Mouse (Mus musculus) skeletal muscle tissue, adult 2 months (tissue): ENCODE results near the gene Ptdss2.
A peak's percentile ranks its signal among the peaks of the same experiment; 100 is the strongest.

ENCODE experiments used
- DNase-seq: peaks from one replicate; pipeline ENCODE4 v3.0.0-alpha.2; 2012; ENCODE audit warnings: low read depth, low spot score

Ptdss2 gene

DNA sequence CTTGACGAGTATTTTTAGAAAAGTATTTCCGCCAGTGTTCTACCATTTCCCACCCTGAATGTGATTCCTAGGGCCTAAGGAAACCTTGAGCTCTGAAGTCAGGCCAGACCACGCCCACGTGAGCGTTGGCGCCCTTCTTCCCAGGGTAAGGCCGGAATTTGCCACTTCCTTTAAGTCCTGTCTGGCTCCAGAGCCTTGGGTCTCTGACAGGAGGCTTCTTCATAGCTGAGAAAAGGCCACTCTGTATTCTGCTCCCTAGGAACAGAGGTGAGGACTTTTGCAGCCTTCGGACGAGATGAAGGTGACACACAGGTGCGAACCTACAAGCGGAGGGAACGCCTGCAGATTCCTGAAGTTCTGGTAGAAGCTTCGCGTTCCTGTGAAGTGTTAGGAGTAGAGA is at the start of gene Ptdss2:
Gene Ptdss2 (plus strand): TSS at position 138 of the 400 bp plus-strand sequence.
- DNase-seq, result peak; percentile 27

DNA sequence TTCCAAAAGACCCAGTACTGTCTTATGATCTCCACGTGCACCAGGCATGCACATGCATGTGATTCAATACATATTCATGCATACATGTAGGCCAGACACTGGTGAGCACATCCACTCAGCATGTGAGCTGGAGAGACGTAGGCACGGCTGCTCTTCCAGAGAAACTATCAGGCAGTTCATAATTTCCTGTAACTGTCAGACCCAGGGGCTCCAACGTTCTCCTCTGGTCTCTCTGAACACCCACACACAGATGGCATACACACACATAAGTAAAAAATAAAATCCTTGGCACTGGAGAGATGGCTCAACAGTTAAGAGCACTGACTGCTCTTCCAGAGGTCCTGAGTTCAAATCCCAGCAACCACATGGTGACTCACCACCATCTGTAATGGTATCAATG is 48.4 kb upstream of the Ptdss2 start:
- DNase-seq, result no peak

DNA sequence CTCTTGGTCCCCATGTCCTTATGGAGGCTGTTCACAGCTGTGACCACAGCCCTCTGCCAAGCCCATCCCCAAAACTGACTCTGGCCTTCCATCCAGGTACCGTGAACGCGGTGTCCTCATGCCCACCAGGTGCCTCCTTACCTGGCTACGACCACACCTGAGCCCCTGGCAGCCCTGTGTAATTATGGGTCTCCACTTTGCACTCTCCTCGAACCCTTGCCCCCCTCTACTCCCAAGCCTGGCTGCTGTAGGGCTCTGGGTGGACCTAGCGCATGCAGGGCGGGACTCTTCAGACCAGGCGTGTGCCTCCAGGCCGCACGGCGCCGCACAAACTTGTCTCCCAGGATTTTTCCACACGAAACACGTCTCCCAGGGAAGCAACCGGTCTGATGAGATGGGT is 44.3 kb upstream of the Ptdss2 start, which contains the start of gene Pkp3:
Gene Pkp3 (plus strand): TSS at position 378 of the 400 bp plus-strand sequence.
- no peak for DNase-seq

DNA sequence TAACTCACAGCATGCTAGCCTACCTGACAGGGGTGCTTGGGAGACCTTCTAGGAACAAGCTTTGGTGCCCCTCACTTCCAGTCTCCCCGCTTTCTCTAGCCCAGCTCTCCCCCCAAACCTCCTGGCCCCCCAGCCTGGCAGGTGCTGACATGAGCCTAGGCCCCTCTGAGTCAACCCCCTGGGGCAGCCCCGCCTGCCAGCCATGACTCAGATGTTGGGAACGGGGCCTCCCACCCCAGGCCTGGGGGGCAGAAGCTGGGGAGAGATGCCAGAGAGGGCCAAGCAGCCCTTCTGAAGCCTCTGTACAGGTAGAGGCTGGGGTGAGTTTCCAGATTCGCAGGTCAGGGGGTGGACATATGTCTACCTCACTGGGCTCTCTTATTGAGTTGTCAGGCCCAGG is 43.3 kb upstream of the Ptdss2 start:
- no peak for DNase-seq

DNA sequence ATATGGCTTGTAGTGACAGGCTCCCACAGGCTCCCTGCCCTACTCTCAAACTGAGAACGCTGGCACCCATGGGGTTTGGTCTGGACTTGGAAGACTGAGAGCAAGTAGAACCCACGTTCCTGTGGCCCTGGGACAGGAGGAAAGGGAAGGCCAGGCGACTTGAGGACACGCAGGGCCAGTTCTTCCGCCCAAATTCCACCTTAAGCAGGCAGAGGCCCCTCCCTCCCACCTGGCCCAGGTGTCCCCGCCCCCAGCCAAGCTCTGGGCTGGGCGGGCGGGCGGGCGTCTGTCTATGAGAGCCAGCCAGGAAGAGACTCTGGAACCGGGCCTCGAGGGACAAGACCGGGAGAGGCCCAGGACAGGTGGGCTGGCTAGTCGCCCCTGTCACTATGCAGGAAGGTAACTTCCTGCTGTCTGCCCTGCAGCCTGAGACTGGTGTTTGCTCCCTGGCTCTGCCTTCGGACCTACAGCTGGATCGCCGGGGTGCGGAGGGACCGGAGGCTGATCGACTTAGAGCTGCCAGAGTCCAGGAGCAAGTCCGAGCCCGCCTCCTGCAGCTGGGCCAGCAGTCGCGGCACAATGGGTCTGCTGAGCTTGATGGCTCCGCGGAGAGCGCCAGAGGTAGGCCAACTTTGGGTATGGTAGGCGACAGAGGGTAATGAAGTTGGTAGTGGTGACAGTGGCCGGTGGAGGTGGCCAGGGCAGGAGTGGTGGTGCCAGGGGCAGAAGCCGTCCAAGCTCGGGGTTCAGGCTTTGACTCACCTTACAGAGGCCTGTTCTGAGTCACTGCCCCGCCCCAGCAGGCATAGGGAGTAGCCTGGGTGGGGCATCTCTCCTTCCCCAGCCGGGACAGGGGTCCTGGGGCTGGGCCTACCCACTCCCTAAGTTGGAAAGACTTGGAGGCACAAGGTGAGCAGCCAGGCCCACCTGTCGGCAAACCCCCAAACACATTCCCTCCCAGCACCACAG is 42.4 kb upstream of the Ptdss2 start:
- no peak for DNase-seq

DNA sequence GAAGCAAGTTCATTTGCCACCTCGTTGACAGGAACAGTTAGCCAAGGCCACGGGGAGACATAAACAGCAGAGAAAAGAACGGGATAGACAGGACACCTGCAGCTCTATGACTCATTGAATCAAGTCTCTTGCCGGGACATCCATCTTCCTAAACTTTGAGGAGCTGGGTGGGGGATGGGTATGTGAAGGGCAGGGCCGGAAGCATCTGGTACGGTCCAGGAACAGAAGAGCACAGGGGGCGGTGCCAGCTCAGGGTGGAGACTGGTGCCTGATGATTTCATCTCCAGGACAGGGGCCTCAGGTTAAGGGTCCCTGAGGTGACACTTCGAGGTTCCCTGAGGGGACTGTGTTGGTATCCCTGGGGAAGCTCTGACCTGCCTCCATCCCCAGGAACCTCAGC is 34.3 kb upstream of the Ptdss2 start:
- no peak for DNase-seq

DNA sequence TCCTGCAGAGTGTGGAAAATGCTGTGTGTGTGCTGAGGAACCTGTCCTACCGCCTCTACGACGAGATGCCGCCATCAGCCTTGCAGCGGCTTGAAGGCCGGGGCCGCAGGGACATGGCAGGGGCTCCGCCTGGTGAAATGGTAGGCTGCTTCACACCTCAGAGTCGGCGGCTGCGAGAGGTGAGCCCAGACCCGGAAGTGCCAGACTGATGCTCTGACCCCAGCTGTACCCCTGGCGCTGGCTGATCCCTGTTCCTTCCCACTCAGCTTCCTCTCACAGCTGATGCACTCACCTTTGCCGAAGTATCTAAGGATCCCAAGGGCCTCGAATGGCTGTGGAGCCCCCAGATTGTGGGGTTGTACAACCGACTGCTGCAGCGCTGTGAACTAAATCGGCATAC is 33.7 kb upstream of the Ptdss2 start:
- DNase-seq, result no peak

DNA sequence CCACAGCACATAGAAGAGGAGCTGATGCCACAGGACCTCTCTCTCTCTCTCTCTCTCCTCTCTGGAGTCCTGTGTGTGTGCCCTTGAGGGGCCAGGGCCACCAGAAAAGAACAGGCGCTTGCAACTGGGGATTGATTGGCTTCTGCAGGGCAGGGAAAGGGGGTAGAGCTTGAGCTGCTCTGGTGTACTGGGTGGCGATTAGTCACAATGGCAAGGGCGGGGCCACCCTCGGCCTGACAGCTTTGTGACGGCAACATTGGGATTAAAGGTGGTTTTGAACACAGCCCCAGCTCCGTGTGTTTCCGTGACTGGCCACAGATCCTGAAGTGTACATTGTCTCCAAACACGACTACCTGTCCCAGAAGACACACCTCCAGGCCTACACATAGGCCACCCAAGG is 32.0 kb upstream of the Ptdss2 start:
- DNase-seq, result no peak

DNA sequence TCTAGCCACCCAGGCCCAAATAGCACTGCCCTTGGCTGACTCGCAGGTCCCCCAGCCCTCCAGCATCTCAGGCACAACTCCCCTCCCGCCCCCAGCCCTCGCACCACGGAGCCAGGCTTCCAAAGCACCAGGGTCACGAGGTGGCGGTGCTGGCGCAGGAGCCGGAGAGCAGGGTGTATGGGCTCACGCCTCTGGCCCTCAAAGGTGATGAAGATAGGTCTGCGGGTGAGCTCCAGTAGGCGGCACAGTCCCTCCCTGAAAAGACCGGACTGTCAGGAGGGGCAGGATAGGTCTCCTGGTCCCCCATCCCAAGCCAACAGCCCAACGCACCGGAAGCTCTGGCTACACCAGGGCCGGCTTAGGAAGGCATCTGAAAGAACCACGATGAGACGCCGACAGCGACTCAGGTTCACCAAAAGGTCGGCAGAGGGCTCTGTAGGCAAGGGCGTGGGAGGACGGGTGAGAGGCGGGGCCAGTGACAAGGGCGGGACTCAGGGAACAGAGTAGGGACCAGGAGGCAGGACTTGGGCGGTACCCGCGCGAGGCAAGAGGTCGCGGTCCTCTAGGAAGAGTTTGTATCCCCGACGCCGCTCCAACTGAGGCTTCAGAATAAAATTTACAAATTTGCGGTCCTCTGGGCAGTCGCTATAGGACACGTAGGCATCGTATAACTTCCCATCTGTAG is 30.0 kb upstream of the Ptdss2 start:
- DNase-seq, result peak; percentile 73

DNA sequence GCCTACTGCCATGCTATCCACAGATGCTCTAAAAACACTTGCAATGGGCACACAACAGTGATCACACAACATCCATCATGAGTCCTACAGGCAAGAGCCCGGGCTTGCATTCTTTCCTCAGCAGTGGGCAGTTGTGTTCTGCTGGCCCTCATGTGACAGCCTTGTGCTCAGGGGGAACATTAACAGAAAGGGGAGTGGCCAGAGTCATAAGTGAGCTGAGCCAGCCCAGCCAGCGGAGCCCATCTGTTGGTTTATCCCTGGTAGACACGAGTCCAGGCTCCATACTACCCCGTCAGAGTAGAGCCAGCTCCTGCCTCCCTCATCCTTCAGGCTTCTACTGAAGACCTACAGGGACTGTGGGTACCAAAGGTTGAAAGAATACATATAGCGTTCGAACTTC is 28.2 kb upstream of the Ptdss2 start:
- DNase-seq, result no peak

DNA sequence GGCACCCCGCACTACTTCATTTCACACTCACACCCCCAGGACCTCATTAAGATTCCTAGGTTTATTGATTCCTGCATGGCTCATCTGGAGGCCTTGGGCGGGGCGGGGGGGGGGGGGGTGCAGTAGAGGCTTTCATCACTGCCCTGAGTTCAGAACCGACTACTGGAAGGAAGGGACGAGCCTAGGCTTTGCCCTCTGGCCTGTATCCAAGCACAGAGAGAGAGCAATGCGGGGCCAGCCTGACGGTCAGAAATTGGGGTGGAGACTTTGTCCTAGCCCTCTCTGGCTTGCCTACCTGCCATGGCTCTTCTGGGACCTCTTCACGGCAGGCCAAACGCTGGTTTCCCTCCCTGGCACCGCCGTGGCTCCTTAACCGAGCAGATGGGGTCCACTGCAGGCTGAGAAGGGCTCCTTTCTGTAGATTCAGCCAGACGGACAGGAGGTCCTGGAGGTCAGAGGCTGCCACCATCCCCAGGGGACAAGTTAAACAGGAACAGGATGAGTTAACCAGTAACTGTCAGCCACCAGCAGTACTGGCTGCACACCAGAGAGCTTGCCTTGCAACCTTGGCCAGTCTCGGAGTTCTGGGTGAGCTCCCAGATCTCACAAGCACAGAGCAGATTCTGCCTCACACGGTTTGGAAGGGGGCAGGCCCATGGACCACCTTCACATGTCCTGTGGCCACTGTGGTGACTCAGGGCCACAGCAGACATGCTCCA is 27.5 kb upstream of the Ptdss2 start:
- DNase-seq, result no peak

DNA sequence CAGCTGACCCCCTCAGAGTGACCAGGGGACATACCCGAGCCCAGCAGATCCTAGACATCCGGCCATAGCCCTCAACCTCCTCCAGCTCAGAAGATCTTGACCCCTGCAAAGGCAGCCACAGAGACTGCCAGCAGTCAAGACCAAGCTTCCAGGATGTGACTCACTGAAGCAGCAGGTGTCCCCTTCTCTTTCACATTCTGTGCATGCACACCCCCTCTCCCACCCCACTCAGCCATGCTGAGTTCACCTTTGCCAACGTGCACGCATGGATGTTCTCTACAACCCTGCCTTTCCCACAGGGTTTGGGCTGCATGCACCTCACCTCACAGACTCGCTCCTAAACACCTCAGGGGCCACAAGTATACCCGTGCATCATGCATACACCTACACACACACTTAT is 26.2 kb upstream of the Ptdss2 start:
- no peak for DNase-seq

DNA sequence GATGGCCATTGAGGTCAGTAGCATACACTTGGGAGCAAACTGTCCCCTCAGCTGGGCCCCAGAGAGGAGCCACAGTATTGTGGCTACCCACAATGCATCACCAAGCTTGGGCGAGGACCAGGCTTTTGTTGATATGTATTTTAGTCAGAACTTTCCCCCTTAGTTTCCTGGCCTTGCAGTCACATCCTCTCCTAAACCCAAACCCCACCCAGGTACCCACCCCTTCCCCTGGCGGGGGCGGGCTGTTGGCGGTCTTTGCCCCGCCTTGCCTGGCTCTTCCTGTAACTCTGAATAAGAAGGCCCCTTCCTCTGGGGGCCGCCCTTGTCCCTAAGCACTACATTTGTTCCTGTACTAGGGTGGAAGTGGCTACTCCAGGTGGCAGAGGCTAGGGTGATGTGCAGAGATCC is 25.5 kb upstream of the Ptdss2 start:
- peak; percentile 45 for DNase-seq

DNA sequence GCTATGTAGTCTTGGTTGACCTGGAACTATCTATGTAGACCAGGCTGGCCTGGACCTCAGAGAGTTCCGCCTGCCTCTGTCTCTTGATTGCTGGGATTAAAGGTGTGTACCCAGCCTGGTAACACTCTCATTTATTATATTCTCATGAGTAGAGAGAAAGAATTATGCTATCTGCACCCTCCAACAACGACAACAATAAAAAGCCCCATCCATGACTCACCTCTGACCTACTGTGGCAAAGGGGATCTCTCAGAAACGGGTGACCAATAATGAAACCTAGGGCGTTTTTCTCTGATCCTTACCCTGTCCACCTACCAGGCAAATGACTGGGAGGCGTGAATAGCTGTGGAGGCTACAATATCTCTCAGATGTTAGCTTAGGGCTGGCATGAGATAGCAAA is 25.0 kb upstream of the Ptdss2 start:
- DNase-seq, result no peak

DNA sequence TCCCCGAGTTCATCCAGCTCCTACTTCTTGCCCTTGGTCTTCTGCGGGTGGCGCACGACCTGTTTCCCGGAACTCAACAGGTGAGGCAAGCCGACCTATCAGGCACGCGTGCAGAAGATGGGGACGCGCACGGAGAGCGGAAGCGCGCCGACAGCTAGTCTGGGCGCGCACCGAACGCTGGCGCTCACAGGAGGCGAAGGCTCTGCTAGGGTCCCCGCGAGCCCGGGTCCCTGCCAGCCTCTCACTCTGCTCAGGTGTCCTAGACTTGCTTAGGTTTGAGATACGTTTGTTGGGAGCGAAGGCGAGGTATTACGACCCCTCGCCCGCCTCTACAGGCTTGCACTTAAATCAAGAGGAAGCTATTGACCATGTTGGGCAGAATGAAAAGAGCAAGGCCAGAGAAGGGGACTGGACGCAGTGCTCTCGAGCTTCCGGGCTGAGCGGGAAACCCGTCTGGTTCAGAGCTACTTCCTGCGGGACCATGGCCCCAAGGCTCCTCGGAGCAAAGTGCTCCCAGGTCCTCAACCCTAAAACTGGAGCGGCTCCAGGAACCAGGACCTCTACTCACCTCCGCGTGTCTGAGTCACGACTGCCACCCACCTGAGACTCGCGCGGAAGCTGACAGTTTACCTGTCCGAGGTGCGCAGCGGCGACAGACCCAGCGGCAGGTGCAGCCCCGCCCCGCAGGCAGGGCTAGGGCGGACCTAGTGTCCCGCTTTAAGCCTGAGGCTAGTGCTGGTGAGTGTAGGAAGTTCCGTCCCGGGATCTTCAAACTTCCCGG is 22.1 kb upstream of the Ptdss2 start, which contains the start of gene Sigirr:
Gene Sigirr (minus strand): TSS at position 662 of the 781 bp plus-strand sequence.
- no peak for DNase-seq

DNA sequence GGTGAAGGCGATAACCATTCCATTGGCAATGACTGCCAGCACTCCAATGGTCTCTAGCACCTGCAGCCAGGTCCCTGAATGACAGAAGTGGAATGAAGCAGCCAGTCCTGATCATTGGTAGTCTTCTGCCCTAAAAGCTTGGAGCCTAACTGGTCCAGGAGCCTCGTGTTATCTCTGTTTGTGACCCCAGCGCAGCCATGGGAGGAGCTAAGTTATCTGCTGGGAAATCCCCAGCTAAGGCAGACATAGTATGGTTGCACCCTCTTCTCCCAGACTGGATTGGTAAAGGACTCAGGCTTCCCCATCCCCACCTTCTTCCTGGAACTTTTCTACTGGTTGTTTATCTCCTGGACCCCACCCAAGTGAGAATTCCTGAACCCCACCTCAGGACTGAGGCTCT is 19.0 kb upstream of the Ptdss2 start:
- no peak for DNase-seq

DNA sequence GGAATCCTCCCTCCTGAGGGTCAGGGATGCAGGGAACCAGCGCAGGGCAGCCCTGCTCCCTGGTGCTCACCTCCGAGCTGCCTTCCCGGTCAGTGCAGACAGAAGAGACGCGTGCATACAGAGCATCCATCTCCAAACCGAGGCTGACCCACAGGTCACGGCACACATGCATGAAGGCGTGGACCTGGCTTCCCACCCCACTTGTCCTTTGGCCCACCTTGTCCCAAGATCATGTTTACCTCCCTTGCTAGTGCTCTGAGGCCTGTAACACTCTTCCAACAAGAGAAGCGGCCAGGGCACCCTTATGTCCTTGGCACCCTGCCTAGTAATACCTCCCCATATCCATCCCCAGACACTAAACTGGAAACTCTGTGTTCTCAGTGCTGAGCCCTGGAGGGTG is 6.3 kb upstream of the Ptdss2 start:
- no peak for DNase-seq

DNA sequence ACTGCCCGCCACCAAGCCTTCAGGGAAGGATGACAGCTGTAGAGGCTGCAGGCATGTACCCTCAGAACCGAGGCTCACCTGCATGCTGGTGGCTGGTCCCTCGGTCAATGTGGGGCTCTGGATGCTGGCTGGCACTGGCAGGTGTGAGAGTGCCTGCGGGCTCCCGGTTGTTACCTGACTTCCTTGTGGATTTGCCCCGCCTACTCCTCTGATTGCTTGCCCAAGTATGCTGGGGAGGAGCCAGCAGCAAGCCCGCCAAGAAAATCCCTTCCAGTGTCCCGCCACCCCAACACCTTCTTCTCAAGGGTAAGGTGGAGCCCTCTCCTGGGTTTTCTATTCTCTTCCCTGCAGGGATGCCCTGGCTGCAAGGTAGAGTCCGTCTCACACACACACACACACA is 4.5 kb upstream of the Ptdss2 start, which contains the start of gene Ano9:
Gene Ano9 (minus strand): TSS at position 171 of the 400 bp plus-strand sequence.
- no peak for DNase-seq

DNA sequence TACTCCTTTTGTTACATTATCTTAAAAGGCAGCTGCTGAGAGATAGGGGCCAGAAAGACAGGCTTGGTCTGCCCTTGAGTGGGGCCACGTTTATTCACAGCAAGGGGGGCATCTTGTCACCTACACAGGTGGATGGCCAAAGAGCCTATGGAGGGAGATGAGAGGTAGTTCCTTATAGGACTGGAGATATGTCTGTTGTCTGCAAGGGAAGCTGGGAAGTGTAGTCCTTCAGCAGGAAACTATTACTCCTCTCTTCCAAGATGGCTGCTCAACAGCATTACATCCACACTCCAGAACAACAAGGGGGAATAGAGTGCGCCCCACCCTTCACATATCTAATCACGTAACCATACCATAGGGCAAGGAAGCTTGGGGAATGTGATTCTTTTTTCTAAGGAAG is 2.7 kb upstream of the Ptdss2 start:
- no peak for DNase-seq

DNA sequence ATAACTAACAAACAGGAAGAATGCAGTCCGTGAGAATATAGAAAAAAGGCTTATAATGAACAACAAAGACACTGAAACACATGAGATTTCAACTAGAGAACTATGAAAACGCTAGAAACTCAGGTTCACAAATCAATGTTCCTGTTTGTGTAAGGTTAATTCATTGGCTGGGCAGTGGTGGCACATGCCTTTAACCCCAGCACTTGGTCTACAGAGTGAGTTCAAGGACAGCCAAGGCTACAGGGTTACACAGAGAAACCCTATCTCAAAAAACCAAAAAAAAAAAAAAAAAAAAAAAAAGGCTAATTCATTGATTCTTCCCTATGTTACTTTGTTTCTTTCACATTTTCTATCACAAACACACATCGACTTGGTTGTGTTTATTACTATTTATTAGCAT is 1.6 kb upstream of the Ptdss2 start:
- no peak for DNase-seq

DNA sequence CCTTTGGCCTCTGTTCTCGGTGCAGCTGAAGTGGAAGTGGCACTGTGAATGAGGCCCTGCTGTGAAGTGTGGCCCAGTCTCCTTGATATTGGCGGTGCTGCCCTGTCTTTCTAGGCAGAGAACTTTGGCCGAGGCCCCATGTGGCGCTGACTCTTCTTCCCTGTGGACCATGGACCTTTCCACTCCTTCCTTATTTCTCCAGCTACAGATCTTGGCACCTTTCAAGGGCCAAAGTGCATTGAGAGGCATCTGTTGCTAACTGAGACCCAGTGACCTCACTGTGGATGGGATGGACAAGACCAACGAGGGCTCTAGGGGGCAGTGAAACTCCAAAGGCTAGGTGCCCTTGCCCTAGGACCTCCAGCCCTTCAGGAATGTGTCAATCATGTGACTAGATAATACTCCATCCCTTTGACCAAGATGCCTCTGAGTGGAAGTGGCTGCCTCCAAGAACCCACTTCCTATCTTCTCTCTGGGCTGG is 1.1 kb upstream of the Ptdss2 start:
- DNase-seq, result no peak
